In the genomic region with DNA sequence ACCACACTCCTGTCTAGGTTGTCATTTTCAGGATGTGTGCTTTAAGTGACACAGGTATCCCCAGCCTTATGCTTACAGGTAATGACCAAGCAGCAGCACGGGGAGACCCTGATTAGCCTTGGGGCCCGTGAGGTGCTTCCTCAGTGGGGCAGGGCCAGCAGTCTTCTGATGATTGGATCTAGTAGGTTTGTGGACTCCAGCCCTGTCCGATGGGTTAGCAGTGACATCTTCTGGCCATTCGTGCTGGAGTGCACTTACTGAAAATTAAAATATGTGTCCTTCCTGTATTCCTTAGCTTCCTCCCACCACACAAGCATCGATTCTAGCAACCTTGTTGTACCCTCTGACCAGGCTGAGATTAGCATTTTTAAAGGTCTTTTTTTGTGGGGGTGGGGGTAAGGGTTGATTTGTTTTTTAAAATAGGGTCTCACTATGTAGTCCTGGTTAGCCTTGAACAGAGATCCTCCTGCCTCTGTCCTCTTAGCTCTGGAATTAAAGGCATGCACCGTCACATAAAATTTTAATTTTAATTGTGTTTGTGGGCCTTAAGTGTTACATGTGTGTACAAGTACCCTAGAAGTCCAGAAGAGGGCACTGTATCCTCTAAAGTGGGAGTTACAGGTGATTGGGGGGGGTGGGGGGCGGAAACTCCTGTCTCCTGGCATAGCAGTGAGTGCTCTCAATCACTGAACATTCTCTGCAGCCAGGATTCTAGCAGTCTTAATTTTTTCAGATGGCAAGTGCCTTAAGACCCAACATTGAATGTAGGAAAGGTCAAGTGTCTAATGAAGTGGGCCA, we compare ENCODE assay signal across 9 mouse cellular contexts. TPM values are rescaled to one million over a fixed set of nuclear protein-coding genes. Genes with fewer than 3 reads are reported as not detected.
DNase-seq lines count a peak whose midpoint lies in the region; ATAC-seq and TF ChIP-seq lines count a peak whose summit lies in the region.
"Had no signal": no experiment of that assay in that cellular context is flagged by ENCODE, and none has a peak within 500 bp of the region (broad histone marks: within the 10 kb centered on the region; RNA-seq: fewer than 3 reads in every experiment).

No protein-coding gene starts in this region.

- peak; percentile 38 for DNase-seq in kidney, adult 2 months
- DNase-seq in kidney, adult 11 months, result no peak
- peak; percentile 73 for DNase-seq in CD4-positive helper T cell, adult 2 months (ENCODE audit: low read depth, low spot score)
- DNase-seq in hindbrain, postnatal 0 days (ENCODE audit: low spot score), result peak; percentile 81
- peak; percentile 58 for DNase-seq in lung, postnatal 36 days
- no peak for DNase-seq in thymus, adult 18-20 months
- DNase-seq in yolk sac, embryonic 10.5 days (ENCODE audit: low spot score), result no peak

- H3K4me3 ChIP-seq in kidney, adult 2 months (ENCODE audit: insufficient read depth, low read depth, low read length), result no peak overlapping the region
- no peak overlapping the region for H3K4me3 ChIP-seq in bone marrow macrophage, adult 2 months (ENCODE audit: insufficient read depth, low read length)
- H3K4me3 ChIP-seq in hindbrain, postnatal 0 days (ENCODE audit: low read length), result no peak overlapping the region

- H3K36me3 ChIP-seq in kidney, adult 2 months (ENCODE audit: control insufficient read depth, insufficient read depth, low read length), result no peaks in the 10 kb centered on the region
- no peaks in the 10 kb centered on the region; the same call in 1 of the 2 replicates for H3K36me3 ChIP-seq in hindbrain, postnatal 0 days (ENCODE audit: insufficient read depth, low read length)

- peak; percentile 63 for TF ChIP-seq CTCF in kidney, adult 2 months (conservative IDR thresholded peaks at IDR 0.05; ENCODE audit: insufficient read depth, insufficient read length, low read depth, low read length)
- peak; percentile 83 for TF ChIP-seq CTCF in bone marrow macrophage, adult 2 months (IDR thresholded peaks at IDR 0.05; ENCODE audit: low read depth, low read length)
- TF ChIP-seq CTCF in hindbrain, postnatal 0 days (IDR thresholded peaks at IDR 0.05; ENCODE audit: low read depth), result peak; percentile 79

- TF ChIP-seq POLR2A in kidney, adult 2 months (IDR thresholded peaks at IDR 0.05; ENCODE audit: low read depth, low read length), result no peak
- TF ChIP-seq POLR2A in bone marrow macrophage, adult 2 months (IDR thresholded peaks at IDR 0.05; ENCODE audit: borderline replicate concordance, low read depth, low read length), result no peak

- ATAC-seq in hindbrain, postnatal 0 days, result peak; percentile 67

- no peaks in the 10 kb centered on the region for H3K4me1 ChIP-seq in kidney, adult 2 months (ENCODE audit: control insufficient read depth, insufficient read depth, low read length)
- peaks cover 2% of the 10 kb centered on the region; the same call in 1 of the 2 replicates for H3K4me1 ChIP-seq in bone marrow macrophage, adult 2 months (ENCODE audit: control insufficient read depth, insufficient read depth, low read length)
- peaks cover 8% of the 10 kb centered on the region; the same call in 1 of the 2 replicates for H3K4me1 ChIP-seq in hindbrain, postnatal 0 days (ENCODE audit: insufficient read depth, low read length)

- H3K27ac ChIP-seq in kidney, adult 2 months (ENCODE audit: insufficient read depth, low read depth, low read length), result no peak overlapping the region
- H3K27ac ChIP-seq in bone marrow macrophage, adult 2 months (ENCODE audit: insufficient read depth, low read depth, low read length), result no peak overlapping the region
- H3K27ac ChIP-seq in hindbrain, postnatal 0 days, result no peak overlapping the region

- H3K27me3 ChIP-seq in kidney, adult 2 months (replicated peaks; ENCODE audit: control insufficient read depth, insufficient read depth, low read length), result no peaks in the 10 kb centered on the region
- no peaks in the 10 kb centered on the region for H3K27me3 ChIP-seq in hindbrain, postnatal 0 days (ENCODE audit: insufficient read depth, low read length)

- no peak overlapping the region for H3K9ac ChIP-seq in hindbrain, postnatal 0 days (replicated peaks; ENCODE audit: low read length)

- no peaks in the 10 kb centered on the region for H3K9me3 ChIP-seq in hindbrain, postnatal 0 days (ENCODE audit: low read length)

- no peak overlapping the region for H3K4me2 ChIP-seq in hindbrain, postnatal 0 days (ENCODE audit: low read depth, low read length)

- WGBS in kidney, adult 2 months, result 53% methylated on average over 7 of the region's 7 CpGs
- 61% methylated on average over 7 of the region's 7 CpGs for WGBS in hindbrain, postnatal 0 days

RNA-seq across cellular contexts. Expression of a gene that starts 49.0 kb away (rescaled TPM):
- polyA plus RNA-seq in kidney, adult 2 months (2012; rRNA removed), result 0.10 and 0.11 TPM in 2 replicates
- not detected in 2 replicates for polyA plus RNA-seq in bone marrow macrophage, adult 2 months (2012; ENCODE audit: insufficient read depth, insufficient read length, missing spikeins)
- total RNA-seq in hindbrain, postnatal 0 days (2014; rRNA removed), result not detected in 2 replicates
- 0.06 TPM in 1 of 2 replicates, not detected in the other for polyA plus RNA-seq in hindbrain, postnatal 0 days (2015; fragmentation: Nextera tagmentation; extraction: Ambion mirVana)
- total RNA-seq: layer of hippocampus, adult 8-10 months had no signal

Comparison
In these comparisons a context has a peak if more than half of its experiments do, and no peak if none do; other contexts are left out.
1. DNase-seq: peak in kidney, adult 2 months (single experiment), CD4-positive helper T cell, adult 2 months (single experiment), hindbrain, postnatal 0 days (single experiment) and lung, postnatal 36 days (single experiment); none in kidney, adult 11 months (single experiment), thymus, adult 18-20 months (0 of 2) and yolk sac, embryonic 10.5 days (single experiment).
2. Peak in every context shown above with its lines, with median percentiles within 50 percentile points of each other: CTCF ChIP-seq.